Mouse (Mus musculus) neural tube, embryonic 11.5 days (tissue): Measurements from ENCODE around the gene Fam71e2. TPM values are rescaled to one million over a fixed set of nuclear protein-coding genes. Genes with fewer than 3 reads are reported as not detected.
A peak's percentile ranks its signal among the peaks of the same experiment; 100 is the strongest.
"Not testable (repeated sequence)": the region's sequence is repeated elsewhere in the genome, so short reads cannot be mapped to it uniquely, and the experiment has no call there.

Experiments
- ATAC-seq: fragments of 200-750 bp; cut with Nextera tagmentation; 2 replicates; pipeline ENCODE4 v1.8.0; 2017; ENCODE audit warnings: moderate number of reproducible peaks, mild to moderate bottlenecking, moderate TSS enrichment, moderate library complexity; ENCODE audit not compliant: insufficient read depth, low FRiP score, low TSS enrichment
- DNase-seq: peaks from one replicate; pipeline ENCODE4 v3.0.0-alpha.2; 2015; ENCODE audit warnings: low spot score
- H3K27ac ChIP-seq: fragments of 300-500 bp; sonication (generic); 2 replicates; pipeline ENCODE4 v1.5.1; 2014; ENCODE audit warnings: low read depth, mild to moderate bottlenecking, low read length
- H3K27me3 ChIP-seq: fragments of 300-500 bp; sonication (generic); 2 replicates; pipeline ENCODE4 v1.6.1; 2014; ENCODE audit warnings: mild to moderate bottlenecking, low read length, mixed read lengths; ENCODE audit not compliant: control insufficient read depth, insufficient read depth
- H3K36me3 ChIP-seq: fragments of 300-500 bp; sonication (generic); 2 replicates; pipeline ENCODE4 v1.6.1; 2014; ENCODE audit warnings: mild to moderate bottlenecking, low read length, moderate library complexity, mixed read lengths; ENCODE audit not compliant: control insufficient read depth, insufficient read depth
- H3K4me1 ChIP-seq: fragments of 300-500 bp; sonication (generic); 2 replicates; pipeline ENCODE4 v1.6.1; 2014; ENCODE audit warnings: low read length, mixed read lengths; ENCODE audit not compliant: control insufficient read depth, insufficient read depth
- H3K4me2 ChIP-seq: fragments of 300-500 bp; sonication (generic); 2 replicates; pipeline ENCODE4 v1.6.1; 2014; ENCODE audit warnings: low read depth, mild to moderate bottlenecking, moderate library complexity
- H3K4me3 ChIP-seq: fragments of 300-500 bp; sonication (generic); 2 replicates; pipeline ENCODE4 v1.5.1; 2014; ENCODE audit warnings: low read depth, low read length
- H3K9ac ChIP-seq: fragments of 300-500 bp; sonication (generic); 2 replicates; pipeline ENCODE4 v1.6.1; 2014; ENCODE audit warnings: mild to moderate bottlenecking, low read length
- H3K9me3 ChIP-seq: fragments of 300-500 bp; sonication (generic); 2 replicates; pipeline ENCODE4 v1.6.1; 2016; ENCODE audit warnings: low read length; ENCODE audit not compliant: control insufficient read depth
- WGBS: fragments of 180-500 bp; shearing (Covaris S2); extraction: QIAGEN DNeasy Blood & Tissue Kit; methylation state at CpG from one replicate; pipeline ENCODE4 v1.1.7; 2014; 5-methylcytosine and 5-hydroxymethylcytosine counted together
- polyA plus RNA-seq: library from polyadenylated mRNA; unstranded; fragments of >200 nt; fragmentation: Nextera tagmentation; extraction: Ambion mirVana; gene quantifications from 2 replicates; pipeline ENCODE4 v1.2.1, GENCODE M21; 2014

The Fam71e2 gene
- polyA plus RNA-seq, 1 experiment from 2014 or later = not detected

- no peak overlapping the region for H3K4me3 ChIP-seq
- H3K9me3 ChIP-seq = no peaks in the 10 kb centered on the region
- H3K4me2 ChIP-seq = no peak overlapping the region
- no peak overlapping the region for H3K9ac ChIP-seq
- 73% methylated on average over 7 of the region's 7 CpGs for WGBS
- ATAC-seq (no peak), DNase-seq (peak; percentile 39)
- peaks cover 9% of the 10 kb centered on the region for H3K4me1 ChIP-seq
- no peaks in the 10 kb centered on the region for H3K27me3 ChIP-seq
- no peak overlapping the region for H3K27ac ChIP-seq
- peaks cover 16% of the 10 kb centered on the region for H3K36me3 ChIP-seq
Observed at GRCm38 (mm10) chr7:4795767-4796433, 24.8 kb upstream of the Fam71e2 start.

GRCm38 (mm10) chr7:4794631-4795168 is 23.6 kb upstream of the Fam71e2 start:
- Histone ChIP-seq H3K27ac (no peak overlapping the region), H3K4me1 (peaks cover 9% of the 10 kb centered on the region), H3K27me3 (0 out of 2 replicates have a peak, but pooled peaks cover 2% of the 10 kb centered on the region), H3K4me2 (no peak overlapping the region), H3K4me3 (0 out of 2 replicates have a peak overlapping the region, but pooled peaks have one; percentile 8), H3K9ac (no peak overlapping the region), H3K9me3 (no peaks in the 10 kb centered on the region), H3K36me3 (peaks cover 16% of the 10 kb centered on the region)
- WGBS = 90% methylated on average over 3 of the region's 3 CpGs
- ATAC-seq (no peak), DNase-seq (no peak)

GRCm38 (mm10) chr7:4793674-4794073 is 22.6 kb upstream of the Fam71e2 start:
- DNase-seq = no peak
- Histone ChIP-seq H3K9ac (peak overlapping the region; percentile 86), H3K4me3 (peak overlapping the region; percentile 89), H3K36me3 (peaks cover 16% of the 10 kb centered on the region), H3K27me3 (0 out of 2 replicates have a peak, but pooled peaks cover 7% of the 10 kb centered on the region), H3K4me1 (peaks cover 11% of the 10 kb centered on the region), H3K4me2 (peak overlapping the region; percentile 82), H3K9me3 (no peaks in the 10 kb centered on the region), H3K27ac (no peak overlapping the region; the same call in 1 of the 2 replicates)
- WGBS = 41% methylated on average over 4 of the region's 4 CpGs
- no peak for ATAC-seq

DNA sequence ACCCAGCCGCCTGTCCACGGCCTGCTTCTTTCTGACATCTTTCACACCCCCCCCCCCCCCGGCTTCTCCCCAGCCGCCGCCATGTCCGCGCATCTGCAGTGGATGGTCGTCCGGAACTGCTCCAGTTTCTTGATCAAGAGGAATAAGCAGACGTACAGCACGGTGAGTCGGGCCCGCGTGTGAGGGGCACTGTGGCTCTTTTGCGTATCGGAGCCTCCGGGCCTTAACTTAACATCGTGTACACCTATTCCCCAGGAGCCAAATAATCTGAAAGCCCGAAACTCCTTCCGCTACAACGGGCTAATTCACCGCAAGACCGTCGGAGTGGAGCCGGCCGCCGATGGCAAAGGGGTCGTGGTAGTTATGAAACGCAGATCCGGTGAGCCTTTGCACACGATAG is 22.1 kb upstream of the Fam71e2 start:
- not testable (repeated sequence) for ATAC-seq, H3K27me3 ChIP-seq, DNase-seq, H3K9me3 ChIP-seq
- Histone ChIP-seq H3K4me1 (peaks cover 11% of the 10 kb centered on the region), H3K36me3 (peaks cover 16% of the 10 kb centered on the region), H3K4me3 (peak overlapping the region; percentile 89), H3K4me2 (peak overlapping the region; percentile 82), H3K9ac (peak overlapping the region; percentile 86), H3K27ac (peak overlapping the region; percentile 75)
- 1% methylated on average over 31 of the region's 31 CpGs for WGBS

- H3K4me1 ChIP-seq = peaks cover 11% of the 10 kb centered on the region
- H3K9me3 ChIP-seq = no peaks in the 10 kb centered on the region
- WGBS = 3% methylated on average over 54 of the region's 54 CpGs
- H3K36me3 ChIP-seq = peaks cover 14% of the 10 kb centered on the region
- H3K9ac ChIP-seq = peak within 1 kb of the TSS; percentile 86
- ATAC-seq = peak; percentile 87
- DNase-seq = peak; percentile 95
- 0 out of 2 replicates have a peak, but pooled peaks cover 9% of the 10 kb centered on the region for H3K27me3 ChIP-seq
- peak within 1 kb of the TSS; percentile 78 for H3K27ac ChIP-seq
- peak within 1 kb of the TSS; percentile 82 for H3K4me2 ChIP-seq
- peak within 1 kb of the TSS; percentile 89 for H3K4me3 ChIP-seq
Observed at GRCm38 (mm10) chr7:4792278-4793212, 21.4 kb upstream of the Fam71e2 start, which contains the start of gene Rpl28. Rpl28 (plus strand) TSS chr7:4792874.

GRCm38 (mm10) chr7:4789436-4789935 is 18.4 kb upstream of the Fam71e2 start, which contains the start of gene Tmem238:
Tmem238 (minus strand) TSS chr7:4789656.
- WGBS = 9% methylated on average over 40 of the region's 40 CpGs

GRCm38 (mm10) chr7:4788499-4789435 is 17.7 kb upstream of the Fam71e2 start:
- Histone ChIP-seq H3K4me2 (peak overlapping the region; percentile 88), H3K27me3 (0 out of 2 replicates have a peak, but pooled peaks cover 9% of the 10 kb centered on the region), H3K4me1 (peaks cover 6% of the 10 kb centered on the region), H3K9ac (peak overlapping the region; percentile 81), H3K36me3 (no peaks in the 10 kb centered on the region), H3K27ac (no peak overlapping the region), H3K9me3 (no peaks in the 10 kb centered on the region), H3K4me3 (peak overlapping the region; percentile 48)
- peak; percentile 78 for DNase-seq
- WGBS = 2% methylated on average over 64 of the region's 64 CpGs
- peak; percentile 58 for ATAC-seq

More at GRCm38 (mm10) chr7:4789436-4789935, 18.4 kb upstream of the Fam71e2 start, which contains the start of gene Tmem238:
- ATAC-seq = 0 out of 2 replicates have a peak, but pooled peaks have one; percentile 7
- 0 out of 2 replicates have a peak, but pooled peaks cover 2% of the 10 kb centered on the region for H3K36me3 ChIP-seq
- no peak for DNase-seq
- peak within 1 kb of the TSS; percentile 88 for H3K4me2 ChIP-seq
- peaks cover 11% of the 10 kb centered on the region for H3K4me1 ChIP-seq
- no peaks in the 10 kb centered on the region for H3K9me3 ChIP-seq
- 0 out of 2 replicates have a peak, but pooled peaks cover 9% of the 10 kb centered on the region for H3K27me3 ChIP-seq
- no peak within 1 kb of the TSS for H3K27ac ChIP-seq
- peak within 1 kb of the TSS; percentile 81 for H3K9ac ChIP-seq
- peak within 1 kb of the TSS; percentile 48 for H3K4me3 ChIP-seq
